Mouse (Mus musculus) ES-E14 (cell line): Measurements from ENCODE around the gene Galp. TPM values are rescaled to one million over a fixed set of nuclear protein-coding genes. Genes with fewer than 3 reads are reported as not detected.

Experiments used
- DNase-seq: peaks from one replicate; pipeline ENCODE4 v3.0.0-alpha.2; 2013; ENCODE audit warnings: low read depth, low spot score
- H3K27ac ChIP-seq: 2 replicates; pipeline ENCODE4 v1.5.1; 2012; ENCODE audit warnings: low read depth, mild to moderate bottlenecking, low read length, moderate library complexity, mixed read lengths; ENCODE audit not compliant: poor library complexity, insufficient read depth, severe bottlenecking
- H3K36me3 ChIP-seq: 2 replicates; pipeline ENCODE4 v1.6.1; 2012; ENCODE audit warnings: mild to moderate bottlenecking, low read length, moderate library complexity, mixed read lengths; ENCODE audit not compliant: control insufficient read depth, poor library complexity, insufficient read depth, severe bottlenecking
- H3K4me1 ChIP-seq, 2 experiments: fragments of 150-350 bp in 1 of 2; sonication (generic) in 1 of 2; 2 replicates each; pipeline ENCODE4 v1.6.1; 2012; ENCODE audit warnings: low read length in 2 of 2, mild to moderate bottlenecking in 1 of 2, mixed read lengths in 1 of 2; ENCODE audit not compliant: control insufficient read depth in 2 of 2, insufficient read depth in 2 of 2, poor library complexity in 1 of 2
- H3K4me3 ChIP-seq, 2 experiments: fragments of 150-350 bp in 1 of 2; sonication (generic) in 1 of 2; 2 replicates each; pipeline ENCODE4 v1.5.1; 2012; ENCODE audit warnings: low read length in 2 of 2, low read depth in 1 of 2, mild to moderate bottlenecking in 1 of 2, mixed read lengths in 1 of 2; ENCODE audit not compliant: insufficient read depth in 1 of 2, poor library complexity in 1 of 2, severe bottlenecking in 1 of 2
- H3K9ac ChIP-seq: 2 replicates; pipeline ENCODE4 v1.6.1; 2012; ENCODE audit warnings: low read depth, mild to moderate bottlenecking, low read length, mixed read lengths; ENCODE audit not compliant: poor library complexity, insufficient read depth, severe bottlenecking
- H3K9me3 ChIP-seq: fragments of 150-350 bp; sonication (generic); 2 replicates; pipeline ENCODE4 v1.6.1; 2012; ENCODE audit warnings: low read depth, mild to moderate bottlenecking, low read length; ENCODE audit not compliant: control insufficient read depth, insufficient read depth
- CHD2 ChIP-seq: IDR thresholded peaks from 2 replicates; pipeline ENCODE4 v1.6.1; 2014; ENCODE audit warnings: mild to moderate bottlenecking, low read depth, low read length, inconsistent platforms
- HCFC1 ChIP-seq: IDR thresholded peaks from 2 replicates; pipeline ENCODE4 v1.6.1; 2012; ENCODE audit warnings: low read length, inconsistent platforms, borderline replicate concordance; ENCODE audit not compliant: insufficient read depth
- MAFK ChIP-seq: IDR thresholded peaks from 2 replicates; pipeline ENCODE4 v1.6.1; 2014; ENCODE audit warnings: mild to moderate bottlenecking, low read depth, low read length, inconsistent platforms; ENCODE audit not compliant: insufficient read depth
- ZC3H11A ChIP-seq: IDR thresholded peaks from 2 replicates; pipeline ENCODE4 v1.6.1; 2012; ENCODE audit warnings: low read depth, mild to moderate bottlenecking, inconsistent platforms, low read length, borderline replicate concordance
- ZNF384 ChIP-seq: IDR thresholded peaks from 2 replicates; pipeline ENCODE4 v1.6.1; 2012; ENCODE audit warnings: low read depth, low read length, inconsistent platforms
- in situ Hi-C, 2 experiments: fragments of 600-800 bp; cut with MboI; formaldehyde crosslinking; loops; one replicate each; pipeline ENCODE4 v1.15.1; 2025; ENCODE audit warnings: low sequenced_read_pairs in 2 of 2, inconsistent platforms in 1 of 2; ENCODE audit not compliant: unreplicated experiment in 2 of 2
- total RNA-seq: library from RNA; depleted of rRNA; stranded (reverse); fragments of 300-350 nt; gene quantifications from 2 replicates; pipeline ENCODE4 v1.2.3, GENCODE M21; 2012

Galp gene
- total RNA-seq, 1 experiment = not detected

DNA sequence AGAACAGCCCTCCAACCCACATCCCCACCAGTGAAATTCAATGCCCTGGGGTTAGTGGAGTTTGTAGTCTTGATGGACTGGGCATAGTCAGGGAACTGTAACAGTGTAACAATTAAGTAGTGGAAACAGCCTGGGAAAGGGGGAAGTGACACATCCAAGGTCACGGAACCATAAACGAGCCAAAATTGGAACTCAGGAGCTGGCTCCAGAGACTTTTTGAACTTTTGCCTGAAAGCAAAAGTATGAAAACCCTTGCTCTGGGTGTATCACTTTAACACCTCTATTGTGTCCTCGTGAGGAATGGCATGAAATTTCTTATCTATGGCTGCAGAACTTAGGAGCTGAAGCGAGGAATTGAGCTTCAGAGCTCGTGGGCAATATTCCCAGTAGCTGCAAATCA, 42.7 kb upstream of the Galp start:
- Histone ChIP-seq H3K9ac (peak overlapping the region; percentile 94; the same call in 1 of the 2 replicates), H3K27ac (no peak overlapping the region), H3K4me1 (peaks cover 1 to 2% of the 10 kb centered on the region in 2 experiments; a peak in 2 of 4 replicates), H3K9me3 (no peaks in the 10 kb centered on the region), H3K36me3 (no peaks in the 10 kb centered on the region), H3K4me3 (peak overlapping the region in 1 of 2 experiments; percentile 96; a peak in 1 of 4 replicates)
- TF ChIP-seq ZNF384 (no peak), ZC3H11A (no peak), MAFK (no peak), HCFC1 (no peak), CHD2 (no peak)
- in situ Hi-C loops = no loop called here
- DNase-seq = no peak

DNA sequence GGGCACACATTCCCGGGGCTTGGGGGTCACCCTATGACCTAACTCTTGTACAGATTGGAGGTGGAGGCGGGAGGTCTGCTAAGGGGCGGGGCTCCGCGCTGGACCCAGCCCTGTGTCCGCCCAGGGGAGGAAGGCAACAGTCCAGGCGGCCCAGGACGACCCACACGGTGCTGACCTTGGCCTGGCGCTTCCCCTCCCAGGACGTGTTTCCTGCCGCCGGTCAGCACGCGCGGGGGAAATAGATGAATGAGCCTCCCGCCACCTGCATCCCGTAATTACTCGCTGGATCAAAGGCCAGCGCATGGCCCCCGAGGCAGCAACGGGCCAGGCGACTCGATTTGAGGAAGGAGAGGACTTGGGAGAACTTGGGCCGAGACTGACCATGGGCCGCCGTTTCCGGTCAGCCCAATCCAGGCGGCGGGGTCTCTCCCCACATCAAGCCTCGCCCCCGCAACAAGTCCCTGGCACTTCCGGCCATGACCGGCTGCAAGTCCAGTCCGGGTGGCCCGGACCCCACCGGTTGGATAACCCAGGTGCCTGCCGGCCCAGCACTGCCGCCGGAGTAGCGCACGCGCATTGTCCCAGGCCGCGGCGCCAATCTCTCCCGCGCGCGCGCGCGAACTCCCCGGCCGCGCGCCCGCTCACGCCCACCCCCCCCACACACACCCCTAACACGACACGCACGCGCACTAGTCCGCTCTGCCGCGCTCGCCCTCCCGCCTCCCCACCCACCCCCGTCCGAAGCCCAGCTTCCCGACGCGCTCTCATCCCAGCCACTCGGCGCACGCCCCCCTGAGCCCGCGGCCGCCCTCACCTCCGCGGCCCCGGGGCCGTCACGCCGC, 41.6 kb upstream of the Galp start:
- DNase-seq = peak; percentile 60
- no peaks in the 10 kb centered on the region for H3K36me3 ChIP-seq
- no peak for TF ChIP-seq MAFK
- no peak for TF ChIP-seq ZNF384
- no peak for TF ChIP-seq HCFC1
- TF ChIP-seq ZC3H11A = no peak
- TF ChIP-seq CHD2 = no peak
- H3K4me1 ChIP-seq = peaks cover 0 to 2% of the 10 kb centered on the region in 2 experiments; a peak in 2 of 4 replicates
- in situ Hi-C loops = no loop called here
- H3K9me3 ChIP-seq = no peaks in the 10 kb centered on the region
- peak overlapping the region; percentile 94 for H3K9ac ChIP-seq
- H3K27ac ChIP-seq = peak overlapping the region; percentile 88
- peak overlapping the region; percentile 91 to 96 for H3K4me3 ChIP-seq

DNA sequence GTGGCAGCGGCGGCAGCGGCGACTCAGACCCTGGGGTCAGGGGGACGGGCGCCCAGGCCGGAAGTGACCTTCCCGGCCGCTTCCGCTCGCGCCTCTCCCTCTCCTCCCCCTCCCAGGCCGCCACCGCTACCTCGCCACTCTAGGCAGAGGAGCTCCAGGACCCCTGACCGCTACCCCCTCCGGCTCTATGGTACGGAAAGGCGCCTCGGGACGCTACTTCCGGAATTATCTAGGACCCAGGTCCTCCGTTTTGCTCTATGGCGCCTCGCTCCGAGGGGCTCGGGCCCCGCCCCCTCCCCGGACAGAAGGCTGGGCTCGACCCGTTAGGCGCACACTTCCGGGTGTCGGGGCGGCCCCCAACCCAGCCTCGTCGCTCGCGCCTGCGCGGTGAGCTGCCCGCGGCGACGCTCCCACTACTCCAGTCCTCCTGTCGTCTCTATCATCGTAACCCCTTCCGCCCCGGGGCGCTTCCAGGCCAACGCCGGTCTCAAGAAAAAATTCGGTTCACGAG, 40.9 kb upstream of the Galp start, which contains the start of gene Zfp787:
Gene Zfp787 (minus strand): TSS at position 97 of the 511 bp plus-strand sequence.
- H3K27ac ChIP-seq = peak within 1 kb of the TSS; percentile 88
- peak within 1 kb of the TSS; percentile 91 to 96 for H3K4me3 ChIP-seq
- in situ Hi-C loops = no loop called here
- no peaks in the 10 kb centered on the region for H3K36me3 ChIP-seq
- peak within 1 kb of the TSS; percentile 94 for H3K9ac ChIP-seq
- no peaks in the 10 kb centered on the region for H3K9me3 ChIP-seq
- peak; percentile 94 for DNase-seq
- TF ChIP-seq ZC3H11A (no peak), HCFC1 (peak; percentile 69), MAFK (no peak), CHD2 (no peak), ZNF384 (no peak)
- H3K4me1 ChIP-seq = peaks cover 0 to 2% of the 10 kb centered on the region in 2 experiments; a peak in 2 of 4 replicates

DNA sequence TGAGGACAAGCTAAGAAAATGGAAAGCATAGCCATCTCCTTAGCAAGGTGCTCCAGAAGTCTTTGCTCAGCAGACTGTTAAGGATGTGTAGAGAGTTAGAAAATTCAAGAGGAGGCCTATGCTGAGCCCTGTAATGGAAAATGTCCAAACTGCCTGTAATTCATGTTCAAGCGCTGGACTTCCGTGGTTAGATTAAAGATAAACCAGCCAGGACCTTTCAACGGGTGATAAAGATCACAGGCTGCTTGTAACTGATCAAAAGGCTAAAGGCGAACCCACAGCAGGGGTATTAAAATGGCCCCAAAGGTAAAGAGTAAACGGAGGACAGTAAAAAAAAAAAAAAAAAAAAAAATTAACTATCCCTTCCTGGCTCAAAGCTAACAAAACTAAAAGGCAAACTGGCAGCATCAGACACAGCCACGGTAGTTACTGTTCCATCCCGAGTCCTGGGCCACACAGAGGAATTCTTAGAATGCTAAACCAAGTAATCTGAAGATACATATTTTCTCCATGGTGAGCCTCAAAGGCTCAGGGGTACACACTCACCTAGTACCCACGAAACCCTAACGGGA, 39.9 kb upstream of the Galp start:
- Histone ChIP-seq H3K4me3 (no peak overlapping the region), H3K9ac (peak overlapping the region; percentile 84; the same call in 1 of the 2 replicates)

More for the DNA sequence above, 39.9 kb upstream of the Galp start:
- DNase-seq = no peak
- H3K27ac ChIP-seq = no peak overlapping the region
- in situ Hi-C loops = no loop called here
- H3K36me3 ChIP-seq = no peaks in the 10 kb centered on the region
- TF ChIP-seq HCFC1 = no peak
- no peak for TF ChIP-seq MAFK
- TF ChIP-seq ZC3H11A = no peak
- TF ChIP-seq ZNF384 = no peak
- TF ChIP-seq CHD2 = no peak
- H3K9me3 ChIP-seq = no peaks in the 10 kb centered on the region
- peaks cover 0 to 2% of the 10 kb centered on the region in 2 experiments; a peak in 2 of 4 replicates for H3K4me1 ChIP-seq
